Mouse (Mus musculus) CH12.LX (cell line): Measurements from ENCODE around the gene Uchl3. TPM values are rescaled to one million over a fixed set of nuclear protein-coding genes. Genes with fewer than 3 reads are reported as not detected.

Experiments
- DNase-seq: peaks from one replicate; pipeline ENCODE4 v3.0.0-alpha.2; 2013; ENCODE audit errors: extremely low read depth
- H3K27ac ChIP-seq: 2 replicates; pipeline ENCODE4 v1.5.1; 2012; ENCODE audit warnings: low read depth, mild to moderate bottlenecking, control low read depth, moderate library complexity; ENCODE audit not compliant: insufficient read depth
- H3K27me3 ChIP-seq: replicated peaks from 2 replicates; pipeline ENCODE3; 2012; ENCODE audit warnings: inconsistent platforms
- H3K36me3 ChIP-seq, 2 experiments: replicated peaks in 1 of 2; 2 replicates each; pipeline versions ENCODE3 to v1.6.1; 2012; ENCODE audit warnings: inconsistent platforms in 1 of 2, low read length in 1 of 2, mild to moderate bottlenecking in 1 of 2, mixed read lengths in 1 of 2, moderate library complexity in 1 of 2; ENCODE audit not compliant: control insufficient read depth in 1 of 2, insufficient read depth in 1 of 2
- H3K4me1 ChIP-seq, 2 experiments: 2 replicates each; pipeline ENCODE4 v1.6.1; 2012; ENCODE audit warnings: inconsistent platforms in 1 of 2, moderate library complexity in 1 of 2; ENCODE audit not compliant: insufficient read depth in 2 of 2, control insufficient read depth in 1 of 2
- H3K4me2 ChIP-seq: 2 replicates; pipeline ENCODE4 v1.6.1; 2012; ENCODE audit warnings: low read depth, mild to moderate bottlenecking, control low read depth; ENCODE audit not compliant: poor library complexity, insufficient read depth, severe bottlenecking
- H3K4me3 ChIP-seq, 3 experiments: fragments of 150-350 bp in 1 of 3; sonication (generic) in 1 of 3; replicated peaks in 1 of 3; 2 replicates each; pipeline versions ENCODE3 to v1.5.1; 2011 to 2012; ENCODE audit warnings: low read depth in 2 of 3, low read length in 2 of 3, mild to moderate bottlenecking in 2 of 3, moderate library complexity in 2 of 3, control low read depth in 1 of 3, improper control_type of control experiment in 1 of 3, inconsistent platforms in 1 of 3, mixed read lengths in 1 of 3; ENCODE audit not compliant: poor library complexity in 1 of 3
- H3K79me2 ChIP-seq: replicated peaks from 2 replicates; pipeline ENCODE4 v1.6.1; 2012; ENCODE audit warnings: mild to moderate bottlenecking, moderate library complexity; ENCODE audit not compliant: control insufficient read depth, poor library complexity, insufficient read depth, severe bottlenecking; ENCODE audit errors: extremely low read depth
- H3K9ac ChIP-seq: 2 replicates; pipeline ENCODE4 v1.6.1; 2012; ENCODE audit warnings: low read depth, mild to moderate bottlenecking, control low read depth, moderate library complexity; ENCODE audit not compliant: insufficient read depth
- H3K9me3 ChIP-seq: replicated peaks from 2 replicates; pipeline ENCODE3; 2012; ENCODE audit warnings: low read length, inconsistent platforms, mixed read lengths
- BHLHE40 ChIP-seq: IDR thresholded peaks from 2 replicates; pipeline ENCODE4 v1.6.1; 2011; ENCODE audit warnings: mild to moderate bottlenecking, low read depth, low read length, improper control_type of control experiment
- CHD1 ChIP-seq: IDR thresholded peaks from 2 replicates; pipeline ENCODE4 v1.6.1; 2012; ENCODE audit warnings: low read depth, low read length, improper control_type of control experiment, inconsistent platforms
- CHD2 ChIP-seq: IDR thresholded peaks from 2 replicates; pipeline ENCODE4 v1.6.1; 2011; ENCODE audit warnings: low read length, improper control_type of control experiment
- E2F4 ChIP-seq: IDR thresholded peaks from 2 replicates; pipeline ENCODE4 v1.6.1; 2011; ENCODE audit warnings: low read depth, low read length, improper control_type of control experiment; ENCODE audit not compliant: insufficient replicate concordance
- EP300 ChIP-seq: IDR thresholded peaks from 2 replicates; pipeline ENCODE4 v1.6.1; 2011; ENCODE audit warnings: low read length, improper control_type of control experiment
- ETS1 ChIP-seq: conservative IDR thresholded peaks from 2 replicates; pipeline ENCODE4 v1.6.1; 2012; ENCODE audit warnings: low read depth, mild to moderate bottlenecking, inconsistent platforms, low read length, improper control_type of control experiment, moderate library complexity
- GABPA ChIP-seq: IDR thresholded peaks from 2 replicates; pipeline ENCODE4 v1.6.1; 2012; ENCODE audit warnings: low read depth, low read length, improper control_type of control experiment, inconsistent platforms; ENCODE audit not compliant: insufficient replicate concordance
- IRF4 ChIP-seq: IDR thresholded peaks from 2 replicates; pipeline ENCODE4 v1.6.1; 2014; ENCODE audit warnings: low read depth, mild to moderate bottlenecking, inconsistent platforms, low read length, improper control_type of control experiment
- JUN ChIP-seq: IDR thresholded peaks from 2 replicates; pipeline ENCODE4 v1.6.1; 2011; ENCODE audit warnings: low read depth, mild to moderate bottlenecking, low read length, improper control_type of control experiment, moderate library complexity; ENCODE audit not compliant: insufficient read depth
- JUND ChIP-seq: conservative IDR thresholded peaks from 2 replicates; pipeline ENCODE4 v1.6.1; 2011; ENCODE audit warnings: low read depth, low read length, improper control_type of control experiment
- KAT2A ChIP-seq: IDR thresholded peaks from 2 replicates; pipeline ENCODE4 v1.6.1; 2012; ENCODE audit warnings: low read length, improper control_type of control experiment, inconsistent platforms; ENCODE audit not compliant: insufficient replicate concordance
- MAFK ChIP-seq: IDR thresholded peaks from 2 replicates; pipeline ENCODE4 v1.6.1; 2011; ENCODE audit warnings: low read length, improper control_type of control experiment; ENCODE audit not compliant: insufficient replicate concordance
- MAX ChIP-seq: IDR thresholded peaks from 2 replicates; pipeline ENCODE4 v1.6.1; 2011; ENCODE audit warnings: low read length, improper control_type of control experiment
- MEF2A ChIP-seq: IDR thresholded peaks from 2 replicates; pipeline ENCODE4 v1.6.1; 2014; ENCODE audit warnings: low read depth, mild to moderate bottlenecking, inconsistent platforms, low read length, improper control_type of control experiment, borderline replicate concordance
- MXI1 ChIP-seq: IDR thresholded peaks from 2 replicates; pipeline ENCODE4 v1.6.1; 2011; ENCODE audit warnings: mild to moderate bottlenecking, low read depth, low read length, improper control_type of control experiment
- NELFE ChIP-seq: IDR thresholded peaks from 2 replicates; pipeline ENCODE4 v1.6.1; 2011; ENCODE audit warnings: low read depth, low read length, improper control_type of control experiment
- NRF1 ChIP-seq: IDR thresholded peaks from 2 replicates; pipeline ENCODE4 v1.6.1; 2014; ENCODE audit warnings: low read depth, mild to moderate bottlenecking, inconsistent platforms, low read length, improper control_type of control experiment, moderate library complexity
- PAX5 ChIP-seq: IDR thresholded peaks from 2 replicates; pipeline ENCODE4 v1.6.1; 2012; ENCODE audit warnings: low read length, inconsistent platforms, mixed read lengths
- POLR2A ChIP-seq: IDR thresholded peaks from 2 replicates; pipeline ENCODE4 v1.6.1; 2011; ENCODE audit warnings: low read depth, mild to moderate bottlenecking, improper control_type of control experiment, low read length
- POLR2AphosphoS2 ChIP-seq: IDR thresholded peaks from 2 replicates; pipeline ENCODE4 v1.6.1; 2011; ENCODE audit warnings: low read depth, low read length, improper control_type of control experiment
- RAD21 ChIP-seq: IDR thresholded peaks from 2 replicates; pipeline ENCODE4 v1.6.1; 2011; ENCODE audit warnings: low read depth, mild to moderate bottlenecking, low read length, improper control_type of control experiment, moderate library complexity
- RCOR1 ChIP-seq: conservative IDR thresholded peaks from 2 replicates; pipeline ENCODE4 v1.6.1; 2012; ENCODE audit warnings: low read depth, mild to moderate bottlenecking, inconsistent platforms, low read length, improper control_type of control experiment
- SMC3 ChIP-seq: IDR thresholded peaks from 2 replicates; pipeline ENCODE4 v1.6.1; 2011; ENCODE audit warnings: low read depth, low read length, improper control_type of control experiment
- TBP ChIP-seq: conservative IDR thresholded peaks from 2 replicates; pipeline ENCODE4 v1.6.1; 2011; ENCODE audit warnings: low read depth, low read length, improper control_type of control experiment
- TCF12 ChIP-seq: IDR thresholded peaks from 2 replicates; pipeline ENCODE4 v1.6.1; 2014; ENCODE audit warnings: low read depth, mild to moderate bottlenecking, inconsistent platforms, low read length, improper control_type of control experiment
- UBTF ChIP-seq: IDR thresholded peaks from 2 replicates; pipeline ENCODE4 v1.6.1; 2012; ENCODE audit warnings: low read depth, mild to moderate bottlenecking, inconsistent platforms, low read length, improper control_type of control experiment, moderate library complexity
- ZC3H11A ChIP-seq: IDR thresholded peaks from 2 replicates; pipeline ENCODE4 v1.6.1; 2012; ENCODE audit warnings: low read depth, mild to moderate bottlenecking, inconsistent platforms, low read length, improper control_type of control experiment
- ZMIZ1 ChIP-seq: IDR thresholded peaks from 2 replicates; pipeline ENCODE4 v1.6.1; 2012; ENCODE audit warnings: low read depth, mild to moderate bottlenecking, inconsistent platforms, low read length, improper control_type of control experiment
- dilution Hi-C: fragments of 300-500 bp; cut with MboI; formaldehyde crosslinking; loops from 2 replicates; pipeline ENCODE4 v1.14.3; 2020; ENCODE audit warnings: low sequenced_read_pairs; ENCODE audit not compliant: extremely low pct_unique_long_range_greater_than_20kb, extremely low pct_ligation_motif_present
- in situ Hi-C: fragments of 300-500 bp; cut with MboI; formaldehyde crosslinking; loops from 3 replicates; pipeline ENCODE4 v1.14.3; 2019; ENCODE audit warnings: low sequenced_read_pairs, low pct_ligation_motif_present, low pct_unique_long_range_greater_than_20kb, mixed read lengths
- polyA plus RNA-seq: library from polyadenylated mRNA; unstranded; fragments of >175 nt; gene quantifications from 2 replicates; pipeline ENCODE4 v1.2.1, GENCODE M21; 2012; ENCODE audit warnings: low read depth; ENCODE audit not compliant: insufficient read length
- total RNA-seq, 2 experiments: library from RNA; depleted of rRNA; stranded (reverse); fragments of 300-350 nt in 1 of 2; fragments of >200 nt in 1 of 2; gene quantifications; 2 replicates each; pipeline ENCODE4 v1.2.3; 2012 to 2014

Uchl3 gene
- total and polyA plus RNA-seq, 3 experiments: 101 to 326 (median 169) TPM

GRCm38 (mm10) chr14:101687696-101688095 lies 33.9 kb downstream of the Uchl3 start:
- no peaks in the 10 kb centered on the region for H3K27me3 ChIP-seq
- in situ Hi-C loops (no loop called here), dilution Hi-C loops (no loop called here)
- H3K9me3 ChIP-seq: no peaks in the 10 kb centered on the region
- no peak for DNase-seq
- TF ChIP-seq ZMIZ1 (no peak), ETS1 (no peak), GABPA (no peak), NRF1 (no peak), POLR2AphosphoS2 (no peak), RCOR1 (no peak), POLR2A (no peak), CHD1 (no peak), RAD21 (no peak), ZC3H11A (no peak), EP300 (no peak), TBP (no peak), E2F4 (no peak), PAX5 (no peak), MXI1 (no peak), IRF4 (no peak)
- H3K79me2 ChIP-seq: no peaks in the 10 kb centered on the region
- H3K4me3 ChIP-seq: no peak overlapping the region
- H3K36me3 ChIP-seq: peaks cover 12 to 63% of the 10 kb centered on the region in 2 experiments
- no peak overlapping the region for H3K9ac ChIP-seq
- peaks cover 0 to 40% of the 10 kb centered on the region in 2 experiments; a peak in 2 of 4 replicates for H3K4me1 ChIP-seq
- no peak overlapping the region for H3K27ac ChIP-seq
- H3K4me2 ChIP-seq: no peak overlapping the region

- dilution Hi-C loops (no loop called here), in situ Hi-C loops (no loop called here)
- peaks cover 0 to 35% of the 10 kb centered on the region in 2 experiments; a peak in 2 of 4 replicates for H3K4me1 ChIP-seq
- no peak overlapping the region for H3K9ac ChIP-seq
- H3K27me3 ChIP-seq: no peaks in the 10 kb centered on the region
- no peaks in the 10 kb centered on the region for H3K9me3 ChIP-seq
- H3K27ac ChIP-seq: no peak overlapping the region
- no peak for DNase-seq
- no peak overlapping the region for H3K4me3 ChIP-seq
- H3K79me2 ChIP-seq: no peaks in the 10 kb centered on the region
- no peak overlapping the region for H3K4me2 ChIP-seq
- peaks cover 16 to 65% of the 10 kb centered on the region in 2 experiments for H3K36me3 ChIP-seq
- TF ChIP-seq MEF2A: no peak
- TF ChIP-seq UBTF: no peak
- no peak for TF ChIP-seq JUND
- TF ChIP-seq EP300: no peak
- no peak for TF ChIP-seq KAT2A
- TF ChIP-seq TCF12: no peak
- no peak for TF ChIP-seq BHLHE40
- TF ChIP-seq MAX: no peak
- TF ChIP-seq JUN: no peak
- no peak for TF ChIP-seq E2F4
- no peak for TF ChIP-seq PAX5
- no peak for TF ChIP-seq CHD2
- no peak for TF ChIP-seq ZC3H11A
- TF ChIP-seq ZMIZ1: no peak
- no peak for TF ChIP-seq SMC3
- TF ChIP-seq NELFE: no peak
- no peak for TF ChIP-seq MAFK
Observed at GRCm38 (mm10) chr14:101688406-101688805, 34.6 kb downstream of the Uchl3 start.
